Mouse (Mus musculus): ENCODE measurements around the gene Plpp6. TPM values are rescaled to one million over a fixed set of nuclear protein-coding genes. Genes with fewer than 3 reads are reported as not detected.

Gene Plpp6
- polyA plus RNA-seq (2015; fragmentation: Illumina TruSeq; extraction: RNeasy Lipid Tissue Mini Kit (QIAGEN cat#74804); ENCODE audit: low read depth, low replicate concordance), result 43.0 TPM

DNA sequence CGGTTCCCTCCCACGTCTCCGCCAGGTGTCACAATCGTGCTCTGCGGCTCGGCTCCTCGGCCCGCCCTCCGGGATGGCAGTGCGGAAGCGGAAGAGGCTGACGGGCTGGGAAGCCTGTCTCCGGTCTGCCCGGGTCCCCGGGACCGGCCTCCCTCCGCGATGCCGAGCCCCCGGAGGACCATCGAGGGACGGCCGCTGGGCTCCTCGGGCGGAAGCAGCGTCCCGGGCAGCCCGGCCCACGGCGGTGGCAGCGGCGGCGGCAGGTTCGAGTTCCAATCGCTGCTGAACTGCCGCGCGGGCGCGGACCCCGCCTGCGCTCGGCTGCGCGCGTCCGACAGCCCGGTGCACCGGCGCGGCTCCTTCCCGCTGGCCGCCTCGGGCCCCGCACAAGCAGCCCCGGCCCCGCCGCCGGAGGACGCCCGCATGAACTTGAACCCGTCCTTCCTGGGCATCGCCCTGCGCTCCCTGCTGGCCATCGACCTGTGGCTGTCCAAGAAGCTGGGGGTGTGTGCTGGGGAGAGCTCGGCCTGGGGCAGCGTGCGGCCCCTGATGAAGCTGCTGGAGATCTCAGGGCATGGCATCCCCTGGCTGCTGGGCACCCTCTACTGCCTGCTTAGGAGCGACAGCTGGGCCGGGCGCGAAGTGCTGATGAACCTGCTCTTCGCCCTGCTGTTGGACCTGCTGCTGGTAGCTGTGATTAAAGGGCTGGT, at the start of gene Plpp6:
TSS of gene Plpp6 (plus strand) at position 112 of the 710 bp plus-strand sequence.

DNA sequence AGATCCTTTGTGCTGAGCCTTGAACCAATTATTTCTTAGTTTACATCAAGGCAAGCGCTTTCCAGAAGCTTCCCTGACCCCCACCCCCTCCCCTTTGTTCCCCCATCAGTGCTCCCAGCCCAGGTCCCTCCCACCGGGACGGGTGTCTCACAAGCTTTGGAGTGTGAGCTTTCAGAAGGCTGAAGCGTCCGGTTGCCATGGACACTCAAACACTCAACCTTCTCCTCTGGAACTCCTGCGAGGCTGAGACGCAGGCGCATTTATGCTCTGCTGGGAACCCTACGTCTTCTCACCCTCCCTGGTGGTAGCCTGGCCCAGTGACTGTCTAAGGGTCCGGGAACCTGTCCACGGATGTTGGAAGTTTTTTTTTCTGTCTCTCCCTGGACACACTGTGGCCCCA, 3.9 kb downstream of the Plpp6 start, which contains the start of gene 4430402I18Rik:
TSS of gene 4430402I18Rik (minus strand) at position 149 of the 400 bp plus-strand sequence.

DNA sequence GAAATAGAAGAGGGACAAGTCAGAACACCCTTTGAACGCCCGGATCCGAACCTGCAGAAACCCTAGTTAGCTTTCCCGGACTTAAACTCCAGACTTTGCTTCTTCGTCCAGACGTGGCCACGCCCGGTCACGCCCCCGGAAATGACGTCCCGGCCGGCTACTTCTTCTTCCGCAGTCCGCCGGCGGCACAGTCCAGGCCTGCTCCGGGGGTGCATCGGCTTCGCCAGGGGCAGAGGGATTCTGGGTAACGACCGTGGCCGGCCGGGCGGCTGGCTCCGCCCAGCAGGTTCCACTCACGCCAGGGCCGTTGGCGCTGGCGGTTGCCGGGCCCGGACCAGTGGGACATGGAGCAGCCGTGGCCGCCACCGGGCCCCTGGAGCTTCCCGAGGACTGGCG, 26.4 kb downstream of the Plpp6 start, which contains the start of gene Cdc37l1:
TSS of gene Cdc37l1 (plus strand) at position 159 of the 396 bp plus-strand sequence.

Other genes starting within 250 kb of the Plpp6 start
- 81.8 TPM for gene Slc1a1, start 128.9 kb upstream of the Plpp6 start, polyA plus RNA-seq (2015; fragmentation: Illumina TruSeq; extraction: RNeasy Lipid Tissue Mini Kit (QIAGEN cat#74804); ENCODE audit: low read depth, low replicate concordance)
- gene 4430402I18Rik, start 3.8 kb downstream of the Plpp6 start, polyA plus RNA-seq (2015; fragmentation: Illumina TruSeq; extraction: RNeasy Lipid Tissue Mini Kit (QIAGEN cat#74804); ENCODE audit: low read depth, low replicate concordance), result 7.4 TPM
- 96.3 TPM for gene Cdc37l1, start 26.4 kb downstream of the Plpp6 start, polyA plus RNA-seq (2015; fragmentation: Illumina TruSeq; extraction: RNeasy Lipid Tissue Mini Kit (QIAGEN cat#74804); ENCODE audit: low read depth, low replicate concordance)
- gene Ak3, start 84.0 kb downstream of the Plpp6 start, polyA plus RNA-seq (2015; fragmentation: Illumina TruSeq; extraction: RNeasy Lipid Tissue Mini Kit (QIAGEN cat#74804); ENCODE audit: low read depth, low replicate concordance), result 80.9 TPM
- gene Rcl1, start 137.4 kb downstream of the Plpp6 start, polyA plus RNA-seq (2015; fragmentation: Illumina TruSeq; extraction: RNeasy Lipid Tissue Mini Kit (QIAGEN cat#74804); ENCODE audit: low read depth, low replicate concordance), result 21.6 TPM

Measured in brain, adult 10 weeks (tissue).